Mouse (Mus musculus): ENCODE data around the gene Pacsin2. TPM values are rescaled to one million over a fixed set of nuclear protein-coding genes. Genes with fewer than 3 reads are reported as not detected.

Pacsin2 gene
- polyA plus RNA-seq, 1 experiment from 2014 or later = 63.8 TPM

DNA sequence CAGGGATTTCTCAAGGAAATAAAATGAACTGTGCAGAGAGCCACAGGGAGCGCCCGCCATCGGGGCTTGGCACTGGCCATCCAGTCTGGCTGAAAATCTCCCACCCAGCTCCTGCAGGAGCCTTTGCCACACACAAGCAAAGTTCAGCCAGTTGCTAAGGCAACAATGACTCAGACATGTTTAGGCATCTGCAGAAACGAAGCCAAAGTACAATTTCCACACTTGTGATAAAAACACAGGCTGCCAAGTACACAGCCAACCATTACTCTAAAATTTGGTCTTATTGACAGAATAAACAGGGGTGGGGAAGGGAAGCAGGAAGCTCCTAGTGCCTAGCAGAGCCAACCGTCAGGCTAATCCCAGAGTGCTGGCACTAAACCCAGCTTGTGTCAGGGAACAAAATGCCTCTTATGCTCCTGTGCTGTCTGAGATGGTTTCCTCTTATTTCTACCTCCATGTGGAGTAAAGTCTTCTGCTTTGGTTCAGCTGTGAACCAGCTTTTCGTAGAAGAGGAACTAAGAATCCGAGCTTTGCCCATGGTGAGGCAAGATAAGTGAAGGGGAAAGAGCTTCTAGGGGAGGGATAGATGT lies 12.7 kb downstream of the Pacsin2 start:
- peak; percentile 55 for DNase-seq
- Histone ChIP-seq H3K36me3 (ENCODE audit: insufficient read depth) (no peaks in the 10 kb centered on the region), H3K27me3 (ENCODE audit: insufficient read depth, low read length) (no peaks in the 10 kb centered on the region), H3K27ac (ENCODE audit: low read depth) (no peak overlapping the region), H3K4me3 (ENCODE audit: low read depth, low read length) (no peak overlapping the region), H3K9ac (no peak overlapping the region), H3K4me2 (no peak overlapping the region), H3K4me1 (ENCODE audit: insufficient read depth) (peaks cover 16% of the 10 kb centered on the region; the same call in 1 of the 2 replicates), H3K9me3 (ENCODE audit: low read depth, low read length) (no peaks in the 10 kb centered on the region)
- no peak for TF ChIP-seq CTCF (IDR thresholded peaks at IDR 0.05; ENCODE audit: low read depth)
- no peak for ATAC-seq (ENCODE audit: insufficient read depth)
- 64% methylated on average over 7 of the region's 7 CpGs for WGBS

GRCm38 (mm10) chr15:83450007-83450406 lies 14.4 kb downstream of the Pacsin2 start:
- H3K4me3 ChIP-seq (ENCODE audit: low read depth, low read length) = no peak overlapping the region
- WGBS = 95% methylated on average over 2 of the region's 2 CpGs
- H3K36me3 ChIP-seq (ENCODE audit: insufficient read depth) = no peaks in the 10 kb centered on the region
- no peak for TF ChIP-seq CTCF (IDR thresholded peaks at IDR 0.05; ENCODE audit: low read depth)
- peaks cover 25% of the 10 kb centered on the region; the same call in 1 of the 2 replicates for H3K4me1 ChIP-seq (ENCODE audit: insufficient read depth)
- H3K27ac ChIP-seq (ENCODE audit: low read depth) = no peak overlapping the region
- no peak overlapping the region for H3K4me2 ChIP-seq
- no peaks in the 10 kb centered on the region for H3K9me3 ChIP-seq (ENCODE audit: low read depth, low read length)
- no peak overlapping the region for H3K9ac ChIP-seq
- no peaks in the 10 kb centered on the region for H3K27me3 ChIP-seq (ENCODE audit: insufficient read depth, low read length)
- ATAC-seq (ENCODE audit: insufficient read depth) (no peak), DNase-seq (no peak)

GRCm38 (mm10) chr15:83448646-83449045 lies 15.8 kb downstream of the Pacsin2 start:
- no peaks in the 10 kb centered on the region for H3K27me3 ChIP-seq (ENCODE audit: insufficient read depth, low read length)
- H3K27ac ChIP-seq (ENCODE audit: low read depth) = 0 out of 2 replicates have a peak overlapping the region, but pooled peaks have one; percentile 26
- H3K36me3 ChIP-seq (ENCODE audit: insufficient read depth) = no peaks in the 10 kb centered on the region
- H3K4me2 ChIP-seq = no peak overlapping the region
- TF ChIP-seq CTCF (IDR thresholded peaks at IDR 0.05; ENCODE audit: low read depth) = no peak
- no peak for ATAC-seq (ENCODE audit: insufficient read depth)
- DNase-seq = no peak
- H3K9ac ChIP-seq = no peak overlapping the region
- H3K9me3 ChIP-seq (ENCODE audit: low read depth, low read length) = no peaks in the 10 kb centered on the region
- H3K4me1 ChIP-seq (ENCODE audit: insufficient read depth) = peaks cover 26% of the 10 kb centered on the region; the same call in 1 of the 2 replicates
- 55% methylated on average over 5 of the region's 5 CpGs for WGBS
- H3K4me3 ChIP-seq (ENCODE audit: low read depth, low read length) = no peak overlapping the region

GRCm38 (mm10) chr15:83447791-83448544 lies 16.4 kb downstream of the Pacsin2 start:
- Histone ChIP-seq H3K4me1 (ENCODE audit: insufficient read depth) (peaks cover 26% of the 10 kb centered on the region; the same call in 1 of the 2 replicates), H3K9ac (no peak overlapping the region), H3K27ac (ENCODE audit: low read depth) (peak overlapping the region; percentile 55; the same call in 1 of the 2 replicates), H3K36me3 (ENCODE audit: insufficient read depth) (no peaks in the 10 kb centered on the region), H3K9me3 (ENCODE audit: low read depth, low read length) (no peaks in the 10 kb centered on the region), H3K27me3 (ENCODE audit: insufficient read depth, low read length) (no peaks in the 10 kb centered on the region), H3K4me3 (ENCODE audit: low read depth, low read length) (no peak overlapping the region), H3K4me2 (peak overlapping the region; percentile 39)
- DNase-seq (peak; percentile 63), ATAC-seq (ENCODE audit: insufficient read depth) (peak; percentile 39; the same call in 1 of the 2 replicates)
- WGBS = 19% methylated on average over 10 of the region's 10 CpGs
- no peak for TF ChIP-seq CTCF (IDR thresholded peaks at IDR 0.05; ENCODE audit: low read depth)

- no peak overlapping the region for H3K9ac ChIP-seq
- H3K27ac ChIP-seq (ENCODE audit: low read depth) = peak overlapping the region; percentile 73
- peak; percentile 38; the same call in 1 of the 2 replicates for ATAC-seq (ENCODE audit: insufficient read depth)
- no peak for TF ChIP-seq CTCF (IDR thresholded peaks at IDR 0.05; ENCODE audit: low read depth)
- no peaks in the 10 kb centered on the region for H3K9me3 ChIP-seq (ENCODE audit: low read depth, low read length)
- H3K4me3 ChIP-seq (ENCODE audit: low read depth, low read length) = no peak overlapping the region
- 67% methylated on average over 2 of the region's 2 CpGs for WGBS
- H3K4me2 ChIP-seq = no peak overlapping the region
- DNase-seq = no peak
- no peaks in the 10 kb centered on the region for H3K27me3 ChIP-seq (ENCODE audit: insufficient read depth, low read length)
- peaks cover 21% of the 10 kb centered on the region; the same call in 1 of the 2 replicates for H3K4me1 ChIP-seq (ENCODE audit: insufficient read depth)
- H3K36me3 ChIP-seq (ENCODE audit: insufficient read depth) = no peaks in the 10 kb centered on the region
These were observed 18.5 kb downstream of the Pacsin2 start for GRCm38 (mm10) chr15:83445908-83446307.

DNA sequence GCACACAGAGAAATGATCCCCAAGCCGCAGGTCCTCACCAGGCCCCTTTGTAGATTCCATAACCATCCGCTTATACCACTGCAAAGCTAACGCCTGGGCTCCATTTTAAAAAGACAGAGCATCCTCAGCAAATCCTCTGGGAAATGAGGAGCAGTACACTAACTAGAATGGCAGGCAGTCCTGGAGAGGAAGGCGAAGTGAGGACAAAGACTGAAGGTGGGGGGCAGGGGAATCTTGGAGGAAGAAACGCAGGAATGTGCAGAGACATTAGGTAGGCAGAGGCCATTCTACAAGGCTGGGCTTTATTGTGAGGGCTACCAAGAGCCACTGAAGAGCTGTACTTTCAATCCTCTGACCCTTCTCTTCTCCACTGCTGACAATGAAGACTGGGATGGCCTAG lies 19.0 kb downstream of the Pacsin2 start:
- H3K4me3 ChIP-seq (ENCODE audit: low read depth, low read length) = no peak overlapping the region
- no peak for DNase-seq
- no peaks in the 10 kb centered on the region for H3K36me3 ChIP-seq (ENCODE audit: insufficient read depth)
- WGBS = 56% methylated on average over 5 of the region's 5 CpGs
- TF ChIP-seq CTCF (IDR thresholded peaks at IDR 0.05; ENCODE audit: low read depth) = no peak
- no peak for ATAC-seq (ENCODE audit: insufficient read depth)
- peak overlapping the region; percentile 72; the same call in 1 of the 2 replicates for H3K27ac ChIP-seq (ENCODE audit: low read depth)
- no peak overlapping the region for H3K4me2 ChIP-seq
- no peak overlapping the region for H3K9ac ChIP-seq
- no peaks in the 10 kb centered on the region for H3K9me3 ChIP-seq (ENCODE audit: low read depth, low read length)
- peaks cover 21% of the 10 kb centered on the region; the same call in 1 of the 2 replicates for H3K4me1 ChIP-seq (ENCODE audit: insufficient read depth)
- H3K27me3 ChIP-seq (ENCODE audit: insufficient read depth, low read length) = no peaks in the 10 kb centered on the region

- Histone ChIP-seq H3K4me1 (ENCODE audit: insufficient read depth) (peaks cover 21% of the 10 kb centered on the region; the same call in 1 of the 2 replicates), H3K27me3 (ENCODE audit: insufficient read depth, low read length) (no peaks in the 10 kb centered on the region), H3K36me3 (ENCODE audit: insufficient read depth) (no peaks in the 10 kb centered on the region), H3K4me3 (ENCODE audit: low read depth, low read length) (no peak overlapping the region), H3K27ac (ENCODE audit: low read depth) (no peak overlapping the region), H3K9ac (no peak overlapping the region), H3K9me3 (ENCODE audit: low read depth, low read length) (no peaks in the 10 kb centered on the region), H3K4me2 (no peak overlapping the region)
- DNase-seq = peak; percentile 34
- WGBS = 47% methylated on average over 6 of the region's 6 CpGs
- no peak for TF ChIP-seq CTCF (IDR thresholded peaks at IDR 0.05; ENCODE audit: low read depth)
- ATAC-seq (ENCODE audit: insufficient read depth) = no peak
These were observed 20.0 kb downstream of the Pacsin2 start for GRCm38 (mm10) chr15:83444425-83444824.
